Mouse (Mus musculus): ENCODE measurements around the gene Zbtb41.
"Not testable (repeated sequence)": the region's sequence is repeated elsewhere in the genome, so short reads cannot be mapped to it uniquely, and the experiment has no call there.

The Zbtb41 gene

DNA sequence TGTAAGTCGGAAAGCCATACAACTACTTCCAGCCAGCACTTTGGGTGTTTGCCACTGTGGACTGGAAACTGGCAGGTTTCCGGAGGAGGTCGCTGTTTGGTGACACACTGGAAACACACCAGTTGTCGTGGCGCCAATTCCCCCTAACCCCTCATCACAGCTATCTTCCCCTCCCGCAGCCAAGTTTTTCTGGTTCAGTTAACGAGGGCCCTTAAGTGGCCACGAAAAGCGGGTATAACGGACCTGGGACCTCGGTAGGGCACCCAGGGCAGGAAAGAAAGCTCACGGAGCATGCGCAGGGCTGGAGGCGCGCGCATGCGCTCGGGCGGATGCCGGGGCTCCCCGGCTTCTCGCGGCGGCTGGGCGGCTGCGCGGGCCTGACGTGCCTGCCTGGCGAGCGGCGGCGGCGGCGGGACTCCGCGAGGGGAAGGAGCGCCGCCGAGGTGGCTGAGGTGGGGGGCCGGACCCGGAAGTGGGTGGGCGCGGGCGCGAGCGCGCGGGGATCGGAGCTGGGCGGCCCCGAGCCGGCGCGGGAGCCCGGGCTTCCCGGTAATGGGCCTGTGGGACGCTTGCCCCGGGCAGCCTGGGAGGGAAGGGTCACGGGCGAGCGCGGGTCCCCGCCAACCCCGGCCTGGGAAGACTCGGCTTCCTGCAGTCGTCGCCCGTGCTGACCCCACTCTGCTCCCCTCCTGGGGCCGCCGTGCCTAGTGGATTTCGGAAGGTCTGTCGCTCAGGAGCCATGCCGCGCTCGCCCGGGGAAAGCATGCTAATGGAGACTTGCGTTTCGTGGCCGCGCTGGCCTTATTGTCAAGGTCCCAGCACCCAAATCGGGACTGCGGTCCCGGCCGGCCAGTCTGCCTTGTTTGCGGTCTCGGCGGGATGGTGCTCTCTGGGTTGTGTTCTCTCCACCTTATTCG, at the start of gene Zbtb41:
Gene Zbtb41 (plus strand): TSS at position 414 of the 917 bp plus-strand sequence.
- CTCF ChIA-PET: interaction anchor here in 3 of 4 experiments (0.6 to 2.0 kb wide), 4 partner anchors 9 to 58 kb away, joined by 3 to 11 read pairs (median 6); partner anchors contain the start of gene Aspm (in 1 of the 3)
- POLR2A ChIA-PET: interaction anchor here (0.9 to 3.6 kb wide), 15 partner anchors 9 to 73 kb away, joined by 3 to 34 read pairs (median 5); partner anchors contain the start of gene Aspm (in 3 of the 4)

GRCm38 (mm10) chr1:139375900-139376299, 46.2 kb upstream of the Zbtb41 start:
- POLR2A ChIA-PET: interaction anchor here in 1 of 4 experiments (0.7 kb wide), 1 partner anchor 19 kb away, joined by 4 read pairs; no protein-coding TSS in a partner anchor
- CTCF ChIA-PET: no interaction called here

DNA sequence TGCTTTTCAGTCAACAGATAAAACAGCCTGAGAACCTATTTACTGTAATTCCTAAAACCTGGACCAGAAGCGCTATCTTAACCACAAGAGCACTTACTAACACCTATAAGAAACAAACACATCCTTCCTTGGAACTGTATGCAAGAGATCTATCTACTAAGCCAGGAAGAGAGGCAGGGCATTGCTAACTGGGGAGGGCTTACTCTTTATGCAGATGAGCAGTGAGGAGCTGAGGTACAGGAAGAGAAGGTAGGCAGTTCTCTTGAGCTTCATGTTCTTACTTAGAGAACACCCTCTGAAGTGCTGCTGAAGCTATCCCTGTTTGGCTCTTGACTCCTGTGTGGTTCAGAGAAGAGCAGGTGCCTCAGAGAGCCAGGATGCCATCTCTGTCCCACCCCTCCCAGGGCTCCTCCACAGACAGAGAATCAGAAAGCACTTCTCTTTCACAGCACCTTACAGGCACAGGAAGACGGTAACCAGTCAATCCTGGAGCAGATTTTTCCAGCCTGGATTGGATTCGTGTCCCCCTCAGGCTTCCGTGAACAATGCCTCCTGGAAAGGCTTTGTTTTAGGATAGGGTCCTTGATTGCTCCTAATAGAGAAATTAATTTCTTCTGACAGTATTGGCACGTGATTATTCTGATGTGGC, 45.3 kb upstream of the Zbtb41 start, which contains the start of gene Crb1:
Gene Crb1 (minus strand): TSS at position 463 of the 649 bp plus-strand sequence.
- POLR2A ChIA-PET: no interaction called here
- CTCF ChIA-PET: no interaction called here

- CTCF ChIA-PET: interaction anchor here (0.5 to 1.3 kb wide), 8 partner anchors 11 to 975 kb away, joined by 3 to 8 read pairs (median 4); no protein-coding TSS in a partner anchor
- POLR2A ChIA-PET: interaction anchor here in 2 of 4 experiments (0.6 to 1.1 kb wide), 2 partner anchors 116 to 416 kb away, joined by 3 to 9 read pairs; partner anchors contain the start of gene Dennd1b (in 1 of the 2)
Observed at GRCm38 (mm10) chr1:139378861-139379620, 43.0 kb upstream of the Zbtb41 start.

- ChIA-PET CTCF (interaction anchor here in 3 of 4 experiments (0.6 to 1.3 kb wide), 6 partner anchors 11 to 976 kb away, joined by 3 to 6 read pairs (median 4); no protein-coding TSS in a partner anchor), POLR2A (no interaction called here)
Observed at GRCm38 (mm10) chr1:139379621-139379984, 42.5 kb upstream of the Zbtb41 start.

DNA sequence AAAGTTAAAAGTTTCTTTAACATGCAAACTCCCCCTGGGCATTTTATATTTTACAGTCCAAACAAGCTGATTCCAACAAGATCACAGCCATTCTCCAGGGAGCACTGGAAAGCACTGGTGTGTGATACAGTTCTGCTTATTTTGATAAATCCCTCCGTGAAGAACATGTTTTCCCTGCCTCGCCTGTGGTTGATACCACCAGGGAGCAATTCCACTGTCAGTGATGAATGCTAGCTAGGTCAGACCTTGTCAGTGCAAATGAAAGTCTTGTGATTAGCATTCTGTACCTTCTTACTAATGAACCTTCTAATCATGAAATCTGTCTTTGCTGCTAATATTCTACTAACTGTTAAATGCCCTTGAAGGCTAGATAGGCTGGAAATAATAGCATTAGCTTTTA, 30.3 kb upstream of the Zbtb41 start:
- CTCF ChIA-PET: no interaction called here
- POLR2A ChIA-PET: no interaction called here

DNA sequence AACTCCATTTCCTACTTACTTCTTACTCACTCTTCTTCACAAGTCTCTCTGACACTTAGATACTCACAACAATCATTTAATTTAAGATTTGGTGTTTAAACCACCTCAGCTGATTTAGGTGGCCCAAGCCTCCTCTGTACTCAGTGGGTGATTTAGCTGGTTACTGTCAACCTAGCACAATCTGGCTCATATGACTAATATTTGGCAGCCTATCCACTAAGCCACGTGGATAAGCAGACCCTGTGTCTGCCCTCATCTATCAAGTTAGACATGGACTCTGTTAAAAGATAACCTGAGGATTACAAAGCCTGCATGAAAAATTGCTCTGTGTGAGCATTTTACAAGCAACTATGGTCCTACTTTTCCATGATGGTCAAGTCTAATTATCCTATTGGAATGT, 25.5 kb upstream of the Zbtb41 start:
- CTCF ChIA-PET: interaction anchor here in 1 of 4 experiments (0.7 to 1.1 kb wide), 2 partner anchors 13 to 18 kb away, joined by 3 read pairs; no protein-coding TSS in a partner anchor
- POLR2A ChIA-PET: no interaction called here

GRCm38 (mm10) chr1:139405766-139406165, 16.3 kb upstream of the Zbtb41 start:
- CTCF ChIA-PET: no interaction called here
- POLR2A ChIA-PET: no interaction called here

- CTCF ChIA-PET: no interaction called here
- POLR2A ChIA-PET: no interaction called here
Observed at GRCm38 (mm10) chr1:139407701-139408100, 14.4 kb upstream of the Zbtb41 start.

DNA sequence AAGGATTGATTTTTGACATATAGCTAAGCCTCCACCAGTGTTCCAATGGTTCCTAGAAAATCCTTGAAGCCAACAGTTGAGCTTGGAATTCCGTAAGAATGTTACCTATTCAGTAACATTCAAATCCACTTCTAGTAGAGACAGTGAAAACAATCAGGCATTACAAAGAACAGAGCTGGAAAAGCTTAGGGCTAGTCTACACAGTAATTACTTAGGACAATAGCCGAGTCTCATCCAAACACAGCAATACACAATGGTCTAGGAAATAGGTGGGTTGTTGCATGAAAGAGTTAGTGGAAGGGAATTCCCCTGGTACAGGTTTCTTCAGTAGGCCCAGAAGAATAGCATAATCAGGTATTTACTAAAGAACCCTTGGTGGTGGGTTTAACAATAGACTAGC, 9.7 kb upstream of the Zbtb41 start:
- CTCF ChIA-PET: interaction anchor here in 2 of 4 experiments (1.2 to 2.3 kb wide), 2 partner anchors 10 kb away, joined by 8 to 11 read pairs; partner anchors contain the start of gene Zbtb41 (in 2 of the 2)
- POLR2A ChIA-PET: interaction anchor here in 3 of 4 experiments (0.8 to 2.2 kb wide), 6 partner anchors 9 to 376 kb away, joined by 3 to 12 read pairs (median 5); partner anchors contain the start of genes Aspm (in 2 of the 3) and Zbtb41 (in 1 of the 3)

GRCm38 (mm10) chr1:139413465-139413864, 8.6 kb upstream of the Zbtb41 start:
- ChIA-PET POLR2A (interaction anchor here in 2 of 4 experiments (0.7 to 1.6 kb wide), 5 partner anchors 8 to 41 kb away, joined by 3 to 8 read pairs (median 5); partner anchors contain the start of genes Zbtb41 (in 2 of the 2) and Aspm (in 1 of the 2)), CTCF (interaction anchor here in 1 of 4 experiments (2.3 kb wide), 1 partner anchor 9 kb away, joined by 11 read pairs; the partner anchor contains the start of gene Zbtb41)

GRCm38 (mm10) chr1:139421521-139421874, 590 bp upstream of the Zbtb41 start:
- ChIA-PET POLR2A (interaction anchor here in 3 of 4 experiments (0.8 to 3.6 kb wide), 11 partner anchors 8 to 74 kb away, joined by 3 to 34 read pairs (median 7); partner anchors contain the start of gene Aspm (in 2 of the 3)), CTCF (interaction anchor here in 1 of 4 experiments (0.6 kb wide), 1 partner anchor 990 kb away, joined by 5 read pairs; no protein-coding TSS in a partner anchor)

DNA sequence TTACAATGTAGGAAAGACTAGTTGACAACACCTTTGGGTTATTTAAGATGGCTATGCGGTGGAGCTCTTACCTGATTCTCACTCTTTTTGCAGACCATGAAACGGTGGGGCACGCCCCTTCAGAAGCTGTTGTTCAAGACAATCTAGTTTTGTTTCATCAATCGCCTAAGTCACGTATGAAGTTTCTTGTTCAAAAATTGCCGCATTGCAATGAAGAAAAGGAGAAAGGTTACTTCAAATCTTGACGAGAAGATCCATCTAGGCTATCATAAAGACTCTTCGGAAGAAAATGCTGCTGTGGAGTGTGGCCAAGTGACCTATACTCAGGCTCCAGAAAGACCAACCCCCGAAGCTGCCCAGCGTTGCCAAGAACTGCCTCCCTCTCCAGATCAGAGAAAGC, 853 bp downstream of the Zbtb41 start:
- CTCF ChIA-PET: interaction anchor here in 1 of 4 experiments (2.0 kb wide), 1 partner anchor 10 kb away, joined by 11 read pairs; no protein-coding TSS in a partner anchor
- POLR2A ChIA-PET: interaction anchor here (0.9 to 3.6 kb wide), 14 partner anchors 10 to 73 kb away, joined by 3 to 34 read pairs (median 6); partner anchors contain the start of gene Aspm (in 3 of the 4)

- CTCF ChIA-PET: no interaction called here
- POLR2A ChIA-PET: interaction anchor here in 2 of 4 experiments (0.6 to 3.6 kb wide), 7 partner anchors 11 to 1845 kb away, joined by 3 to 34 read pairs (median 8); partner anchors contain the start of gene Aspm (in 2 of the 2)
Observed at GRCm38 (mm10) chr1:139423931-139424330, 1.8 kb downstream of the Zbtb41 start.

DNA sequence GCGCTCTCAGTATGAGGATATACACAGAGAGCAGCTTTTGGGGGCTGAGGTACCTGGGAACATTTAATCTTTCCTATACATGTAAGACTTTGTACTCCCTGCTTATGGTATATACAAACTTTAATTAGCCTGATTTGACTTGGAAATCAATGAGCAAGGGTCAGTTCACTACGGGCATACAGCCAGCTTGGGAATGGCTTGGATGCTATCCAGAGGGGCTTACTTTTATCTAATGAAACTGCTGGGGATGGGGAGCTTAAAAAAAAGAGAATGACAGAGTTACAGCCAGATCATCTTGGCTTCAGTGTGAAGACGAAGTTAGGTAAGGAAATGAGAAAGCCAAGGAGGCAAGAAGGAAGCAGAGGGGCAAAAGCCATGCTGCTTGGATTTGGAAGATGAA, 2.9 kb downstream of the Zbtb41 start:
- ChIA-PET POLR2A (interaction anchor here in 2 of 4 experiments (0.6 to 0.9 kb wide), 2 partner anchors 30 to 66 kb away, joined by 3 to 4 read pairs; partner anchors contain the start of gene Aspm (in 1 of the 2)), CTCF (no interaction called here)

GRCm38 (mm10) chr1:139438373-139438772, 16.3 kb downstream of the Zbtb41 start:
- POLR2A ChIA-PET: interaction anchor here in 1 of 4 experiments (1.0 to 2.3 kb wide), 2 partner anchors 9 to 17 kb away, joined by 3 to 9 read pairs; partner anchors contain the start of gene Zbtb41
- CTCF ChIA-PET: interaction anchor here in 1 of 4 experiments (0.7 kb wide), 1 partner anchor 16 kb away, joined by 3 read pairs; the partner anchor contains the start of gene Aspm

DNA sequence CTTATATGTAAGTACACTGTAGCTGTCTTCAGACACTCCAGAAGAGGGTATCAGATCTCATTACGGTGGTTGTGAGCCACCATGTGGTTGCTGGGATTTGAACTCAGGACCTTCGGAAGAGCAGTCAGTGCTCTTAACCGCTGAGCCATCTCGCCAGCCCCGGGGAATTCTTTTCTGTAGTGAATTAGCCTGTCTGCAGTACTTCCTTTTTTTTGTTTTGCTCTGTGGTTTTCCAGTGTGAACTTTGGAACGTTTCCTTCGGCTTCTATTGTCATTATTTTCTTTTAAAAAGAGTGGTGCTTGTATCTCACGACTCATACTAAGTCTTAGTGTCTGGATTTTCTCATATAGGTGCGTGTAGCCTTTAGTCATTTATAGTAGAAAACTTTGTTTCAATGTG, 21.0 kb downstream of the Zbtb41 start:
- POLR2A ChIA-PET: interaction anchor here in 2 of 4 experiments (0.8 to 1.3 kb wide), 3 partner anchors 8 to 12 kb away, joined by 3 to 6 read pairs (median 4); partner anchors contain the start of gene Aspm (in 2 of the 2)
- CTCF ChIA-PET: not testable (repeated sequence)
